Mouse (Mus musculus) stomach, postnatal 0 days (tissue): ENCODE measurements around the gene Tex12. TPM values are rescaled to one million over a fixed set of nuclear protein-coding genes. Genes with fewer than 3 reads are reported as not detected.
A peak's percentile ranks its signal among the peaks of the same experiment; 100 is the strongest.

ENCODE experiments used
- ATAC-seq: fragments of 200-750 bp; cut with Nextera tagmentation; 2 replicates; pipeline ENCODE4 v1.8.0; 2017; ENCODE audit not compliant: low FRiP score, low TSS enrichment
- DNase-seq: peaks from one replicate; pipeline ENCODE4 v3.0.0-alpha.2; 2016; ENCODE audit warnings: low spot score
- H3K27ac ChIP-seq: fragments of 300-500 bp; sonication (generic); replicated peaks from 2 replicates; pipeline ENCODE4 v1.5.1; 2014; ENCODE audit warnings: mild to moderate bottlenecking, control low read depth
- H3K27me3 ChIP-seq: fragments of 300-500 bp; sonication (generic); 2 replicates; pipeline ENCODE4 v1.6.1; 2014; ENCODE audit warnings: low read length; ENCODE audit not compliant: control insufficient read depth, insufficient read depth
- H3K36me3 ChIP-seq: fragments of 300-500 bp; sonication (generic); 2 replicates; pipeline ENCODE4 v1.6.1; 2014; ENCODE audit warnings: low read length, mixed read lengths; ENCODE audit not compliant: control insufficient read depth, insufficient read depth
- H3K4me1 ChIP-seq: fragments of 300-500 bp; sonication (generic); replicated peaks from 2 replicates; pipeline ENCODE4 v1.6.1; 2014; ENCODE audit warnings: antibody characterized with exemption; ENCODE audit not compliant: control insufficient read depth, insufficient read depth
- H3K4me2 ChIP-seq: fragments of 300-500 bp; sonication (generic); replicated peaks from 2 replicates; pipeline ENCODE4 v1.6.1; 2014; ENCODE audit warnings: low read depth, mild to moderate bottlenecking, control low read depth, moderate library complexity
- H3K4me3 ChIP-seq: fragments of 300-500 bp; sonication (generic); 2 replicates; pipeline ENCODE4 v1.5.1; 2014; ENCODE audit warnings: low read depth, low read length, control low read depth
- H3K9ac ChIP-seq: fragments of 300-500 bp; sonication (generic); 2 replicates; pipeline ENCODE4 v1.6.1; 2014; ENCODE audit warnings: mild to moderate bottlenecking, low read length, control low read depth, mixed read lengths
- H3K9me3 ChIP-seq: fragments of 300-500 bp; sonication (generic); 2 replicates; pipeline ENCODE4 v1.6.1; 2016; ENCODE audit warnings: low read length; ENCODE audit not compliant: control insufficient read depth
- CTCF ChIP-seq: IDR thresholded peaks from 2 replicates; pipeline ENCODE4 v1.5.1; 2016; ENCODE audit warnings: antibody characterized with exemption, low read depth, mild to moderate bottlenecking, moderate library complexity
- EP300 ChIP-seq: optimal IDR thresholded peaks from 2 replicates; pipeline ENCODE3; 2016; ENCODE audit warnings: antibody characterized with exemption
- WGBS: fragments of 180-500 bp; shearing (Covaris S2); extraction: QIAGEN DNeasy Blood & Tissue Kit; methylation state at CpG from one replicate; pipeline ENCODE4 v1.1.7; 2014; 5-methylcytosine and 5-hydroxymethylcytosine counted together
- polyA plus RNA-seq: library from polyadenylated mRNA; unstranded; fragments of >200 nt; fragmentation: Nextera tagmentation; extraction: Ambion mirVana; gene quantifications from 2 replicates; pipeline ENCODE4 v1.2.1, GENCODE M21; 2015

Tex12 gene
- polyA plus RNA-seq, 1 experiment from 2014 or later = not detected

- 44% methylated on average over 4 of the region's 4 CpGs for WGBS
- TF ChIP-seq EP300 = no peak
- TF ChIP-seq CTCF = no peak
These were observed 23.8 kb downstream of the Tex12 start for GRCm38 (mm10) chr9:50537295-50537694.

GRCm38 (mm10) chr9:50536603-50537135, 24.5 kb downstream of the Tex12 start:
- Histone ChIP-seq H3K27ac (no peak overlapping the region), H3K9me3 (no peaks in the 10 kb centered on the region), H3K4me3 (no peak overlapping the region), H3K36me3 (no peaks in the 10 kb centered on the region), H3K9ac (no peak overlapping the region), H3K27me3 (no peaks in the 10 kb centered on the region), H3K4me1 (no peaks in the 10 kb centered on the region), H3K4me2 (no peak overlapping the region)
- 50% methylated on average over 7 of the region's 7 CpGs for WGBS
- peak; percentile 37; the same call in 1 of the 2 replicates for ATAC-seq
- no peak for DNase-seq
- no peak for TF ChIP-seq CTCF
- TF ChIP-seq EP300 = no peak

More at GRCm38 (mm10) chr9:50537295-50537694, 23.8 kb downstream of the Tex12 start:
- Histone ChIP-seq H3K9ac (no peak overlapping the region), H3K4me2 (no peak overlapping the region), H3K36me3 (no peaks in the 10 kb centered on the region), H3K27ac (no peak overlapping the region), H3K9me3 (no peaks in the 10 kb centered on the region), H3K27me3 (no peaks in the 10 kb centered on the region), H3K4me1 (no peaks in the 10 kb centered on the region), H3K4me3 (no peak overlapping the region)
- DNase-seq = no peak
- ATAC-seq = no peak

GRCm38 (mm10) chr9:50535930-50536329, 25.2 kb downstream of the Tex12 start:
- peak; percentile 67 for DNase-seq
- WGBS = 36% methylated on average over 5 of the region's 5 CpGs
- peak; percentile 50 for ATAC-seq
- H3K9ac ChIP-seq = no peak overlapping the region
- TF ChIP-seq EP300 = no peak
- no peak for TF ChIP-seq CTCF
- H3K27ac ChIP-seq = 0 out of 2 replicates have a peak overlapping the region, but pooled peaks have one; percentile 9
- H3K4me2 ChIP-seq = no peak overlapping the region
- H3K27me3 ChIP-seq = no peaks in the 10 kb centered on the region
- no peaks in the 10 kb centered on the region for H3K36me3 ChIP-seq
- H3K4me3 ChIP-seq = no peak overlapping the region
- no peaks in the 10 kb centered on the region for H3K9me3 ChIP-seq
- H3K4me1 ChIP-seq = no peaks in the 10 kb centered on the region

GRCm38 (mm10) chr9:50533791-50534190, 27.3 kb downstream of the Tex12 start:
- H3K27ac ChIP-seq = peak overlapping the region; percentile 75
- H3K36me3 ChIP-seq = no peaks in the 10 kb centered on the region
- no peak for DNase-seq
- no peaks in the 10 kb centered on the region for H3K4me1 ChIP-seq
- no peaks in the 10 kb centered on the region for H3K27me3 ChIP-seq
- no peak overlapping the region for H3K9ac ChIP-seq
- 0 out of 2 replicates have a peak overlapping the region, but pooled peaks have one; percentile 1 for H3K4me2 ChIP-seq
- 57% methylated on average over 3 of the region's 3 CpGs for WGBS
- H3K4me3 ChIP-seq = no peak overlapping the region
- H3K9me3 ChIP-seq = no peaks in the 10 kb centered on the region
- no peak for TF ChIP-seq CTCF
- no peak for TF ChIP-seq EP300
- ATAC-seq = peak; percentile 42

DNA sequence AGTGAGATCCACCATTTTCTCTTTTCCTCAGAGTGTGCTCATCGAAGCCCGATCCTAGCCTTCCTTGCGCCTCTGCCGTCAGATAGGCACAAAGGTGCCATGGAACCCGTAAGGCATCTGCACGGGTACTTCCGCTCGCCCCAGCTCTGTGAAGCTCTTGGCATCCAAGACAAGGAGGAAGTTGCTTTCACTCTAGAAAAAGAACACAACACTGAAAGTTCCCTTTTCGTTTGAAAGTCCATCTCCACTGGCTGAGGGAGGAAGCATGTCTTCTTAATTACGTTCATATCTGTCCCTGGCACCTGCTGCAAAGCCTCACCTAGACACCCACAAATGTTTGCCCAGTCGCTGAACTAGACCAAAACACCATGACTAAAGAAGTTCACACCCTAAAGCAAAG, 27.8 kb downstream of the Tex12 start:
- Histone ChIP-seq H3K27me3 (no peaks in the 10 kb centered on the region), H3K36me3 (no peaks in the 10 kb centered on the region), H3K4me3 (no peak overlapping the region), H3K9me3 (no peaks in the 10 kb centered on the region), H3K4me1 (no peaks in the 10 kb centered on the region), H3K9ac (0 out of 2 replicates have a peak overlapping the region, but pooled peaks have one; percentile 8), H3K4me2 (0 out of 2 replicates have a peak overlapping the region, but pooled peaks have one; percentile 1), H3K27ac (peak overlapping the region; percentile 75)
- WGBS = 65% methylated on average over 11 of the region's 11 CpGs
- DNase-seq (peak; percentile 39), ATAC-seq (peak; percentile 47)
- TF ChIP-seq CTCF (no peak), EP300 (no peak)

- no peaks in the 10 kb centered on the region for H3K9me3 ChIP-seq
- H3K27me3 ChIP-seq = no peaks in the 10 kb centered on the region
- 15% methylated on average over 2 of the region's 2 CpGs for WGBS
- H3K9ac ChIP-seq = no peak overlapping the region
- DNase-seq = peak; percentile 48
- H3K27ac ChIP-seq = no peak overlapping the region
- TF ChIP-seq EP300 = no peak
- TF ChIP-seq CTCF = peak; percentile 75
- H3K4me3 ChIP-seq = no peak overlapping the region
- ATAC-seq = no peak
- H3K4me2 ChIP-seq = no peak overlapping the region
- H3K36me3 ChIP-seq = no peaks in the 10 kb centered on the region
- H3K4me1 ChIP-seq = no peaks in the 10 kb centered on the region
These were observed 30.2 kb downstream of the Tex12 start for GRCm38 (mm10) chr9:50530890-50531289.
